Mouse (Mus musculus): Measurements from ENCODE around the gene Tex36. TPM values are rescaled to one million over a fixed set of nuclear protein-coding genes. Genes with fewer than 3 reads are reported as not detected.

Tex36 gene
- polyA plus RNA-seq, 1 experiment, result not detected

GRCm38 (mm10) chr7:133591750-133592149, 10.2 kb downstream of the Tex36 start:
- H3K36me3 ChIP-seq (ENCODE audit: control insufficient read depth, insufficient read depth, low read length), result no peaks in the 10 kb centered on the region
- no peaks in the 10 kb centered on the region for H3K4me1 ChIP-seq (ENCODE audit: control insufficient read depth, insufficient read depth, low read length)
- H3K4me3 ChIP-seq (ENCODE audit: insufficient read depth, low read depth, low read length), result no peak overlapping the region
- H3K27me3 ChIP-seq (replicated peaks; ENCODE audit: control insufficient read depth, insufficient read depth, low read length), result no peaks in the 10 kb centered on the region
- TF ChIP-seq CTCF (conservative IDR thresholded peaks at IDR 0.05; ENCODE audit: insufficient read depth, insufficient read length, low read depth, low read length) (no peak), POLR2A (IDR thresholded peaks at IDR 0.05; ENCODE audit: low read depth, low read length) (no peak)
- DNase-seq, result no peak
- H3K27ac ChIP-seq (ENCODE audit: insufficient read depth, low read depth, low read length), result no peak overlapping the region
- 74% methylated on average over 1 of the region's 1 CpGs for WGBS

GRCm38 (mm10) chr7:133583216-133583615, 18.7 kb downstream of the Tex36 start:
- Histone ChIP-seq H3K27me3 (replicated peaks; ENCODE audit: control insufficient read depth, insufficient read depth, low read length) (no peaks in the 10 kb centered on the region), H3K4me3 (ENCODE audit: insufficient read depth, low read depth, low read length) (no peak overlapping the region), H3K4me1 (ENCODE audit: control insufficient read depth, insufficient read depth, low read length) (no peaks in the 10 kb centered on the region), H3K27ac (ENCODE audit: insufficient read depth, low read depth, low read length) (no peak overlapping the region), H3K36me3 (ENCODE audit: control insufficient read depth, insufficient read depth, low read length) (no peaks in the 10 kb centered on the region)
- 55% methylated on average over 6 of the region's 6 CpGs for WGBS
- no peak for DNase-seq
- TF ChIP-seq CTCF (conservative IDR thresholded peaks at IDR 0.05; ENCODE audit: insufficient read depth, insufficient read length, low read depth, low read length), result no peak

- H3K27me3 ChIP-seq (replicated peaks; ENCODE audit: control insufficient read depth, insufficient read depth, low read length), result no peaks in the 10 kb centered on the region
- H3K4me1 ChIP-seq (ENCODE audit: control insufficient read depth, insufficient read depth, low read length), result no peaks in the 10 kb centered on the region
- H3K27ac ChIP-seq (ENCODE audit: insufficient read depth, low read depth, low read length), result no peak overlapping the region
- H3K36me3 ChIP-seq (ENCODE audit: control insufficient read depth, insufficient read depth, low read length), result no peaks in the 10 kb centered on the region
- TF ChIP-seq POLR2A (IDR thresholded peaks at IDR 0.05; ENCODE audit: low read depth, low read length) (no peak), CTCF (conservative IDR thresholded peaks at IDR 0.05; ENCODE audit: insufficient read depth, insufficient read length, low read depth, low read length) (no peak)
- no peak overlapping the region for H3K4me3 ChIP-seq (ENCODE audit: insufficient read depth, low read depth, low read length)
- WGBS, result 89% methylated on average over 4 of the region's 4 CpGs
- DNase-seq, result no peak
These were observed 21.7 kb downstream of the Tex36 start for GRCm38 (mm10) chr7:133580296-133580640.

GRCm38 (mm10) chr7:133579491-133580295, 22.3 kb downstream of the Tex36 start:
- Histone ChIP-seq H3K4me1 (ENCODE audit: control insufficient read depth, insufficient read depth, low read length) (no peaks in the 10 kb centered on the region), H3K27me3 (replicated peaks; ENCODE audit: control insufficient read depth, insufficient read depth, low read length) (no peaks in the 10 kb centered on the region), H3K4me3 (ENCODE audit: insufficient read depth, low read depth, low read length) (no peak overlapping the region), H3K36me3 (ENCODE audit: control insufficient read depth, insufficient read depth, low read length) (no peaks in the 10 kb centered on the region), H3K27ac (ENCODE audit: insufficient read depth, low read depth, low read length) (no peak overlapping the region)
- 79% methylated on average over 20 of the region's 20 CpGs for WGBS
- TF ChIP-seq CTCF (conservative IDR thresholded peaks at IDR 0.05; ENCODE audit: insufficient read depth, insufficient read length, low read depth, low read length) (no peak), POLR2A (IDR thresholded peaks at IDR 0.05; ENCODE audit: low read depth, low read length) (no peak)
- no peak for DNase-seq

GRCm38 (mm10) chr7:133576825-133577224, 25.1 kb downstream of the Tex36 start:
- Histone ChIP-seq H3K4me3 (ENCODE audit: insufficient read depth, low read depth, low read length) (no peak overlapping the region), H3K27ac (ENCODE audit: insufficient read depth, low read depth, low read length) (no peak overlapping the region), H3K4me1 (ENCODE audit: control insufficient read depth, insufficient read depth, low read length) (no peaks in the 10 kb centered on the region), H3K36me3 (ENCODE audit: control insufficient read depth, insufficient read depth, low read length) (no peaks in the 10 kb centered on the region), H3K27me3 (replicated peaks; ENCODE audit: control insufficient read depth, insufficient read depth, low read length) (no peaks in the 10 kb centered on the region)
- 27% methylated on average over 4 of the region's 4 CpGs for WGBS
- DNase-seq, result no peak
- TF ChIP-seq CTCF (conservative IDR thresholded peaks at IDR 0.05; ENCODE audit: insufficient read depth, insufficient read length, low read depth, low read length), result no peak
- no peak for TF ChIP-seq POLR2A (IDR thresholded peaks at IDR 0.05; ENCODE audit: low read depth, low read length)

GRCm38 (mm10) chr7:133576281-133576680, 25.7 kb downstream of the Tex36 start:
- Histone ChIP-seq H3K27ac (ENCODE audit: insufficient read depth, low read depth, low read length) (no peak overlapping the region), H3K4me1 (ENCODE audit: control insufficient read depth, insufficient read depth, low read length) (no peaks in the 10 kb centered on the region), H3K4me3 (ENCODE audit: insufficient read depth, low read depth, low read length) (no peak overlapping the region), H3K27me3 (replicated peaks; ENCODE audit: control insufficient read depth, insufficient read depth, low read length) (no peaks in the 10 kb centered on the region), H3K36me3 (ENCODE audit: control insufficient read depth, insufficient read depth, low read length) (no peaks in the 10 kb centered on the region)
- no peak for TF ChIP-seq CTCF (conservative IDR thresholded peaks at IDR 0.05; ENCODE audit: insufficient read depth, insufficient read length, low read depth, low read length)
- no peak for TF ChIP-seq POLR2A (IDR thresholded peaks at IDR 0.05; ENCODE audit: low read depth, low read length)
- no peak for DNase-seq
- WGBS, result 73% methylated on average over 6 of the region's 6 CpGs

GRCm38 (mm10) chr7:133571927-133572326, 30.0 kb downstream of the Tex36 start:
- peak; percentile 19 for DNase-seq
- WGBS, result 25% methylated on average over 3 of the region's 3 CpGs
- TF ChIP-seq POLR2A (IDR thresholded peaks at IDR 0.05; ENCODE audit: low read depth, low read length), result no peak
- TF ChIP-seq CTCF (conservative IDR thresholded peaks at IDR 0.05; ENCODE audit: insufficient read depth, insufficient read length, low read depth, low read length), result no peak

More at GRCm38 (mm10) chr7:133571927-133572326, 30.0 kb downstream of the Tex36 start:
- Histone ChIP-seq H3K36me3 (ENCODE audit: control insufficient read depth, insufficient read depth, low read length) (no peaks in the 10 kb centered on the region), H3K27ac (ENCODE audit: insufficient read depth, low read depth, low read length) (no peak overlapping the region), H3K4me3 (ENCODE audit: insufficient read depth, low read depth, low read length) (no peak overlapping the region), H3K4me1 (ENCODE audit: control insufficient read depth, insufficient read depth, low read length) (no peaks in the 10 kb centered on the region), H3K27me3 (replicated peaks; ENCODE audit: control insufficient read depth, insufficient read depth, low read length) (no peaks in the 10 kb centered on the region)
